Mouse (Mus musculus): ENCODE measurements around the gene Gpc3. TPM values are rescaled to one million over a fixed set of nuclear protein-coding genes. Genes with fewer than 3 reads are reported as not detected.
"Not testable (repeated sequence)": the region's sequence is repeated elsewhere in the genome, so short reads cannot be mapped to it uniquely, and the experiment has no call there.

Gpc3 gene
- total RNA-seq, 2 experiments from 2014 or later, result 5.7 to 6.2 TPM

GRCm38 (mm10) chrX:52401188-52401587 is 212.6 kb downstream of the Gpc3 start:
- DNase-seq, result no peak

- DNase-seq, result no peak
Observed at GRCm38 (mm10) chrX:52375129-52375528, 238.6 kb downstream of the Gpc3 start.

GRCm38 (mm10) chrX:52374209-52374608 is 239.5 kb downstream of the Gpc3 start:
- DNase-seq, result no peak

GRCm38 (mm10) chrX:52372436-52372835 is 241.3 kb downstream of the Gpc3 start:
- DNase-seq, result no peak

- DNase-seq, result peak in 1 of 2 experiments; percentile 3
Observed at GRCm38 (mm10) chrX:52369938-52370758, 243.6 kb downstream of the Gpc3 start.

GRCm38 (mm10) chrX:52369304-52369937 is 244.3 kb downstream of the Gpc3 start:
- no peak for DNase-seq

GRCm38 (mm10) chrX:52366826-52367225 is 246.9 kb downstream of the Gpc3 start:
- DNase-seq, result no peak

- DNase-seq, result no peak
Observed at GRCm38 (mm10) chrX:52365790-52366189, 248.0 kb downstream of the Gpc3 start.

GRCm38 (mm10) chrX:52362241-52363011 is 251.3 kb downstream of the Gpc3 start:
- DNase-seq, result no peak

GRCm38 (mm10) chrX:52352981-52353380 is 260.8 kb downstream of the Gpc3 start:
- no peak for DNase-seq

- not testable (repeated sequence) for DNase-seq
Observed at GRCm38 (mm10) chrX:52350631-52351030, 263.1 kb downstream of the Gpc3 start.

GRCm38 (mm10) chrX:52348773-52349172 is 265.0 kb downstream of the Gpc3 start:
- DNase-seq, result no peak

- DNase-seq, result no peak
Observed at GRCm38 (mm10) chrX:52344018-52344417, 269.7 kb downstream of the Gpc3 start.

GRCm38 (mm10) chrX:52340251-52340650 is 273.5 kb downstream of the Gpc3 start:
- no peak for DNase-seq

- no peak for DNase-seq
Observed at GRCm38 (mm10) chrX:52321791-52322190, 292.0 kb downstream of the Gpc3 start.

GRCm38 (mm10) chrX:52320653-52321052 is 293.1 kb downstream of the Gpc3 start:
- DNase-seq, result no peak

- DNase-seq, result peak; percentile 11 to 41
Observed at GRCm38 (mm10) chrX:52310976-52311375, 302.8 kb downstream of the Gpc3 start.

- DNase-seq, result no peak
Observed at GRCm38 (mm10) chrX:52305226-52305625, 308.5 kb downstream of the Gpc3 start.

- no peak for DNase-seq
Observed at GRCm38 (mm10) chrX:52288792-52289191, 325.0 kb downstream of the Gpc3 start.

GRCm38 (mm10) chrX:52287944-52288343 is 325.8 kb downstream of the Gpc3 start:
- no peak for DNase-seq

GRCm38 (mm10) chrX:52282070-52282469 is 331.7 kb downstream of the Gpc3 start:
- no peak for DNase-seq

GRCm38 (mm10) chrX:52281103-52281900 is 332.4 kb downstream of the Gpc3 start:
- no peak for DNase-seq

Measured in layer of hippocampus, postnatal 36 days (tissue).